Mouse (Mus musculus): ENCODE data around the gene Inafm1.
A peak's percentile ranks its signal among the peaks of the same experiment; 100 is the strongest.

DNA sequence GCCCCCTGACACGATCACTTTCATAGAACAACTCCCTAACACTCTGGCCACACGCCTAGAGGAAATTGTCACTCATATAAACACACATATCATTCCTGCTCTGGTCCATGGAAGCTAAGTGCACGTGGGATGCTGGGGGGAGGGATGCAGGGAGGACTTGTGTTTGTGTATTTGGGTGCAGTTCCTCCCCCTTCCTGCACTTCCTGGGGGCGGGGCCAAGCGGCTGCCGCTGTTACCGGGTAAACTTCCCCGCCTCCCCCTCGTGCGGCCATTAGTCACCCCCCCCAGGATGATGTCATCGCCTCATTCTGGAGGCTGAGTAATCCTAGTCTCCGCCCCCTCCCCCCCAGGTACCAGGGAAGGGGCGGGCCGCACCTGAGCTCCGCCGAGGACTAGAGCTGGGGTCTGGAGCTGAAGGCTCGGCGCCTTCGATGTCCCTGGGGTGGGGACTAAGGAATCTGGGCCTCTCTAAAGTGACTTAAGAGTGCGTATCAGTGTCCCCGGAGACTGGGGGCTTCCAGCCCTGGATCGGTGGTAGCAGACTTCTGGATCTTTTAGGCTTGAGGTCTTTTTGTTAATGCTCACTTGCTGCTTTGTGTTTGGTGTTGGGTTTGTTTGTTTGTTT is 23.5 kb upstream of the Inafm1 start:
- 0 out of 2 replicates have a peak, but pooled peaks have one; percentile 31 for TF ChIP-seq POLR2A (IDR thresholded peaks at IDR 0.05; ENCODE audit: insufficient read depth, low read depth, low read length)
- no peak for TF ChIP-seq CTCF (IDR thresholded peaks at IDR 0.05; ENCODE audit: insufficient read depth, low read depth, low read length)

All from olfactory bulb, adult 2 months (tissue).